Mouse (Mus musculus): ENCODE measurements around the gene Emid1.

- TF ChIP-seq CTCF (conservative IDR thresholded peaks at IDR 0.05; ENCODE audit: low read length) (no peak), POU5F1 (IDR thresholded peaks at IDR 0.05; ENCODE audit: borderline replicate concordance, low read length) (no peak), NANOG (IDR thresholded peaks at IDR 0.05; ENCODE audit: borderline replicate concordance, low read length) (no peak)
Observed at GRCm38 (mm10) chr11:5184832-5185231, 32.8 kb upstream of the Emid1 start.
